Mouse (Mus musculus) CD8-positive naive resting alpha-beta T cell, adult 2 months (primary cell): Measurements from ENCODE around the gene Hectd1.
A peak's percentile ranks its signal among the peaks of the same experiment; 100 is the strongest.

Source experiments
- DNase-seq, 2 experiments: peaks; one replicate each; pipeline ENCODE4 v3.0.0; 2022; ENCODE audit warnings: low read depth in 2 of 2, low spot score in 2 of 2

Gene Hectd1

GRCm38 (mm10) chr12:51844771-51845256, 15.5 kb upstream of the Hectd1 start:
- DNase-seq = peak; percentile 57 to 70

GRCm38 (mm10) chr12:51843576-51844520, 14.5 kb upstream of the Hectd1 start:
- DNase-seq = no peak

GRCm38 (mm10) chr12:51842081-51842864, 12.9 kb upstream of the Hectd1 start:
- DNase-seq = no peak

GRCm38 (mm10) chr12:51839856-51840255, 10.5 kb upstream of the Hectd1 start:
- no peak for DNase-seq

GRCm38 (mm10) chr12:51835219-51835618, 5.9 kb upstream of the Hectd1 start:
- no peak for DNase-seq

- no peak for DNase-seq
Observed at GRCm38 (mm10) chr12:51831931-51832330, 2.6 kb upstream of the Hectd1 start.

GRCm38 (mm10) chr12:51831296-51831695, 2.0 kb upstream of the Hectd1 start:
- no peak for DNase-seq

- no peak for DNase-seq
Observed at GRCm38 (mm10) chr12:51830671-51831070, 1.3 kb upstream of the Hectd1 start.

GRCm38 (mm10) chr12:51830077-51830402, 704 bp upstream of the Hectd1 start:
- peak in 1 of 2 experiments; percentile 14 for DNase-seq

GRCm38 (mm10) chr12:51828716-51829289, 533 bp downstream of the Hectd1 start:
- peak; percentile 64 for DNase-seq

GRCm38 (mm10) chr12:51827958-51828650, 1.2 kb downstream of the Hectd1 start:
- no peak for DNase-seq

- DNase-seq = no peak
Observed at GRCm38 (mm10) chr12:51825338-51825737, 4.0 kb downstream of the Hectd1 start.

GRCm38 (mm10) chr12:51823311-51823710, 6.0 kb downstream of the Hectd1 start:
- no peak for DNase-seq

GRCm38 (mm10) chr12:51822861-51823260, 6.5 kb downstream of the Hectd1 start:
- no peak for DNase-seq

- no peak for DNase-seq
Observed at GRCm38 (mm10) chr12:51822236-51822635, 7.1 kb downstream of the Hectd1 start.

GRCm38 (mm10) chr12:51821256-51821655, 8.1 kb downstream of the Hectd1 start:
- no peak for DNase-seq

- no peak for DNase-seq
Observed at GRCm38 (mm10) chr12:51819951-51820498, 9.3 kb downstream of the Hectd1 start.

GRCm38 (mm10) chr12:51817815-51818613, 11.3 kb downstream of the Hectd1 start:
- DNase-seq = no peak

GRCm38 (mm10) chr12:51811388-51812140, 17.8 kb downstream of the Hectd1 start:
- DNase-seq = no peak
